Mouse (Mus musculus): ENCODE measurements at regions not wholly inside any gene's neighbourhood (a gene's known extent, or its start where the extent isn't known, plus 50 kb on each side); places are given as distances from the start of the nearest gene placed in this dataset.

DNA sequence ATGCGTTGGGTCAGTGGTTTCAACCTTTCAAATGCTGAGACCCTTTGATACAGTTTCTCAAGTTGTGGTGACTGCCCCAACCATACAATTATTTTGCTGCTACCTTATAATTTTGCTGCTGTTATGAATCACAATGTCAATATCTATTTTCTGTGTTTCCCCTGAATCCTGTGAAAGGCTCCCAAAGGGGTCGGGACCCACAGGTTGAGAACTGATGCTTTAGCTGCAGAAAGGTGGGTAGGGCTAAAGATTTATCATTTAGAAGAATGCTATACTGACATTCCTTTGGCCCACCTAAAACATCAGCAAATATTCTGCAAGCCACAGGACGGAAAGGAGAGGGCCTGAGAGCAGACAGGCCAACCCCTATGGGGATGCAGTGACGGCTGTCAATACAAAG lies 77.2 kb upstream of the Barx2 start:
- H3K9ac ChIP-seq (ENCODE audit: low read depth, low read length) = no peak overlapping the region
- H3K27me3 ChIP-seq (replicated peaks; ENCODE audit: control insufficient read depth, insufficient read depth, low read length) = no peaks in the 10 kb centered on the region
- H3K4me1 ChIP-seq (ENCODE audit: control insufficient read depth, insufficient read depth, low read length) = peaks cover 10% of the 10 kb centered on the region; the same call in 1 of the 2 replicates
- H3K27ac ChIP-seq (ENCODE audit: low read length) = no peak overlapping the region
- H3K9me3 ChIP-seq (ENCODE audit: control insufficient read depth, low read length) = no peaks in the 10 kb centered on the region
- H3K4me2 ChIP-seq (ENCODE audit: low read depth, low read length) = no peak overlapping the region
- WGBS = 91% methylated on average over 4 of the region's 4 CpGs
- no peak for ATAC-seq
- H3K4me3 ChIP-seq (ENCODE audit: low read length) = no peak overlapping the region
- no peaks in the 10 kb centered on the region for H3K36me3 ChIP-seq (ENCODE audit: control insufficient read depth, insufficient read depth, low read length)

DNA sequence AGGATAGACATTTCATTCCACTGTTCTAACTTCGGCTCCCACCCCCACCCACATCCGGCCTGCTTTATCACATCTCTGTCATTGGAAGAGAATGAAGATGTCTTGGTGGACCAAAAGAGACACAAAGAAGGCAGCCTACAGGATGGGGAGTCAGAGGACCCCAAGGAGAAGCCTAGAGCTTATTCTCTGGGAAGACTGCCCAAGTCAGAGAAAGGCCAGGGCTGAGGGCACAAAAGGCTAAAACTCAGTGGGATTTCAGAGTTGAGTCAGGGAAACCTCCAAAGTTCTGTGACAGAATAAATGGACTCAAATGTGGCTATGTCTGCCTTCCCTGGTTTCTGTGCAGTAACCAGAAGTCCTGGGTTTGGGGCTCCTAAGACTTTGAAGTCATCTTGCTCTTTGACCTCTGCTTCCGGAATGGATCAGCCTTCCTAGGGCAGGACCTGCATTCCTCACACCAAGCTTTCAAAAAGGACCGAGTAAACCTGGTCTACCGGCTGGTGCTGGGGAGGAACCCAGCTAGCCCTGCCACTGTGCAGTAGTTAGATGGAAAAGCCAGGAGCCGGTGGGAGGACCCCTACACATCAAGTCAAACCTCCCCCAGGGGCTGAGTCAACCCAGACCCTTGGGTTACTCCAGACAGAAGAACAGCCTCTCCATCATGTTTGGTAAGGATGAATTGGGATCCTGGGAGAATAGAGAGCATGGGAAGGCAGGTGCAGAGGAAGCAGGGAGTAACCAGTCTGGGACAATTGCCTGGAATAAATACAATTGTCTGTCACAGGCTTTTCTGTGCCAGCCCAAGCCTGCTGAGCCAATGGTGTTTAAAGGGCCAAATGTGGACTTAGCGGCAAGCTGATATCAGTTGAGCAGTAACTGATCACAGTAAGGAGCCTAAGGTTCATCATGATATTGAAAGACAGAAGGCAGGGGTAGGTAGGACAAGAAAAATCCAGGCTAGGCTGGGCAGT lies 80.7 kb upstream of the Barx2 start:
- ATAC-seq = no peak
- no peak overlapping the region for H3K4me3 ChIP-seq (ENCODE audit: low read length)

GRCm38 (mm10) chr9:31995101-31995500 lies 81.8 kb upstream of the Barx2 start:
- Histone ChIP-seq H3K9me3 (ENCODE audit: control insufficient read depth, low read length) (no peaks in the 10 kb centered on the region), H3K27ac (ENCODE audit: low read length) (peak overlapping the region; percentile 72; the same call in 1 of the 2 replicates), H3K4me1 (ENCODE audit: control insufficient read depth, insufficient read depth, low read length) (peaks cover 33% of the 10 kb centered on the region), H3K4me2 (ENCODE audit: low read depth, low read length) (no peak overlapping the region), H3K27me3 (replicated peaks; ENCODE audit: control insufficient read depth, insufficient read depth, low read length) (no peaks in the 10 kb centered on the region), H3K9ac (ENCODE audit: low read depth, low read length) (no peak overlapping the region), H3K36me3 (ENCODE audit: control insufficient read depth, insufficient read depth, low read length) (no peaks in the 10 kb centered on the region), H3K4me3 (ENCODE audit: low read length) (no peak overlapping the region)
- 65% methylated on average over 3 of the region's 3 CpGs for WGBS
- ATAC-seq = no peak

More for the DNA sequence above, 80.7 kb upstream of the Barx2 start:
- H3K27me3 ChIP-seq (replicated peaks; ENCODE audit: control insufficient read depth, insufficient read depth, low read length) = no peaks in the 10 kb centered on the region
- no peak overlapping the region for H3K4me2 ChIP-seq (ENCODE audit: low read depth, low read length)
- H3K36me3 ChIP-seq (ENCODE audit: control insufficient read depth, insufficient read depth, low read length) = no peaks in the 10 kb centered on the region
- H3K27ac ChIP-seq (ENCODE audit: low read length) = no peak overlapping the region
- H3K9ac ChIP-seq (ENCODE audit: low read depth, low read length) = no peak overlapping the region
- WGBS = 60% methylated on average over 7 of the region's 7 CpGs
- no peaks in the 10 kb centered on the region for H3K9me3 ChIP-seq (ENCODE audit: control insufficient read depth, low read length)
- H3K4me1 ChIP-seq (ENCODE audit: control insufficient read depth, insufficient read depth, low read length) = peaks cover 33% of the 10 kb centered on the region

DNA sequence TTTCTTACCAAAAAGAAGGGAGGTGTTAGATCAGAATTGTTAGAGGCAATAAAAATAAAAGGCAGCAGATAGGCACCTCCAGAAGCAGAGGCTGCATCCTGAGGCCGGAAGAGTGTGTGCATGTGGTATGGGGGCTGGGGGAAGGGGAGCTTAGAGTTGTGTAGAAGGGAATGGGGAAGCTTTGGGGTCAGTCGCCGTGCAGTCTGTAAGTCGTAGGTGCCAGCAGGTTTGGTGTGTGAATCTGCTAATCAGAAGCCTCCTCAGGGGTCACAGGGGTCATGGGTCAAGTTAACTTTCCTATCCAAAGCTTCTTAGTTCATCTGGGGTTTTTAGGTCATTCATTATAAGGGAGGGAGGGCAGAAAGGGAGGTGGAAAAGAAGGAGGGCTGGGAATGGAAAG lies 82.4 kb upstream of the Barx2 start:
- H3K27ac ChIP-seq (ENCODE audit: low read length) = peak overlapping the region; percentile 72; the same call in 1 of the 2 replicates
- peaks cover 33% of the 10 kb centered on the region for H3K4me1 ChIP-seq (ENCODE audit: control insufficient read depth, insufficient read depth, low read length)
- no peak overlapping the region for H3K4me2 ChIP-seq (ENCODE audit: low read depth, low read length)
- 38% methylated on average over 4 of the region's 4 CpGs for WGBS
- no peaks in the 10 kb centered on the region for H3K27me3 ChIP-seq (replicated peaks; ENCODE audit: control insufficient read depth, insufficient read depth, low read length)
- H3K9ac ChIP-seq (ENCODE audit: low read depth, low read length) = no peak overlapping the region
- no peak overlapping the region for H3K4me3 ChIP-seq (ENCODE audit: low read length)
- no peaks in the 10 kb centered on the region for H3K9me3 ChIP-seq (ENCODE audit: control insufficient read depth, low read length)
- no peaks in the 10 kb centered on the region for H3K36me3 ChIP-seq (ENCODE audit: control insufficient read depth, insufficient read depth, low read length)
- no peak for ATAC-seq

DNA sequence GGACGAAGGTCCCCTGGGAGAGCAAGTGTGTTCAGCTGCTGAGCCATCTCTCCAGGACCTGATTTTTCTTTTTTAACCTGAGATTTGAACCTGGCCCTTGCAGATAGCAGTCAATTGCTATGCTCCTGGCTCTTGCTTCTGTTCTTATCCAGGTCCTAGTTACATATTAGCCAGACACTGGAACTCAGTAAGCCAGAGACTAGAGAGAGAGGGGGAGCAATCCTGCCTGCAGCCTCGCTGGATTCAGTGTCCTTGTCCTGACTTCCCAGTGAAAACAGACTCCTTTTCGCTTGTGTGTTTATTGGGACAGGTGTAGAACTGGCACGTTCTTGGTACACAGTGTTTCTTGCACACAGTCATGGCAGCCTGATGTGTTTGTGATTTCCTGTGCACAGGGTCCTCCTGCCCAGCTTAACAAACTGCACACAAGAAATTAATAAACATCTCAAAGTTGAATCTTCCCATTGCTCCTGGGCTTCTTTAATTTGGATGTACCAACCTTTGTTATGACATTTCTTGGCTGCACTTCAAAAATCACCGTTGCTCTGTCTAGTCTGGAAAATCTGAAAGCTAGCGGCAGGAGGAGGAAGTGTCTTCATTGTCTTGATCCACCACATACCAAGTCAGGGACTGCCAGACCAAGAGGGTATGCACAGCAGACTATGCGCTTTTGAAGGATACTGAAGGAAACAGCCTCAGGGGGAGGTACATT lies 83.4 kb upstream of the Barx2 start:
- H3K4me1 ChIP-seq (ENCODE audit: control insufficient read depth, insufficient read depth, low read length) = peaks cover 33% of the 10 kb centered on the region
- H3K4me2 ChIP-seq (ENCODE audit: low read depth, low read length) = no peak overlapping the region; the same call in 1 of the 2 replicates
- H3K9ac ChIP-seq (ENCODE audit: low read depth, low read length) = no peak overlapping the region
- H3K4me3 ChIP-seq (ENCODE audit: low read length) = no peak overlapping the region
- peak; percentile 81 for ATAC-seq
- H3K27me3 ChIP-seq (replicated peaks; ENCODE audit: control insufficient read depth, insufficient read depth, low read length) = no peaks in the 10 kb centered on the region
- 27% methylated on average over 7 of the region's 7 CpGs for WGBS
- H3K36me3 ChIP-seq (ENCODE audit: control insufficient read depth, insufficient read depth, low read length) = no peaks in the 10 kb centered on the region
- peak overlapping the region; percentile 72 for H3K27ac ChIP-seq (ENCODE audit: low read length)
- H3K9me3 ChIP-seq (ENCODE audit: control insufficient read depth, low read length) = no peaks in the 10 kb centered on the region

- H3K9ac ChIP-seq (ENCODE audit: low read depth, low read length) = peak overlapping the region; percentile 44
Measured at GRCm38 (mm10) chr9:31997178-31998097, 84.2 kb upstream of the Barx2 start.

DNA sequence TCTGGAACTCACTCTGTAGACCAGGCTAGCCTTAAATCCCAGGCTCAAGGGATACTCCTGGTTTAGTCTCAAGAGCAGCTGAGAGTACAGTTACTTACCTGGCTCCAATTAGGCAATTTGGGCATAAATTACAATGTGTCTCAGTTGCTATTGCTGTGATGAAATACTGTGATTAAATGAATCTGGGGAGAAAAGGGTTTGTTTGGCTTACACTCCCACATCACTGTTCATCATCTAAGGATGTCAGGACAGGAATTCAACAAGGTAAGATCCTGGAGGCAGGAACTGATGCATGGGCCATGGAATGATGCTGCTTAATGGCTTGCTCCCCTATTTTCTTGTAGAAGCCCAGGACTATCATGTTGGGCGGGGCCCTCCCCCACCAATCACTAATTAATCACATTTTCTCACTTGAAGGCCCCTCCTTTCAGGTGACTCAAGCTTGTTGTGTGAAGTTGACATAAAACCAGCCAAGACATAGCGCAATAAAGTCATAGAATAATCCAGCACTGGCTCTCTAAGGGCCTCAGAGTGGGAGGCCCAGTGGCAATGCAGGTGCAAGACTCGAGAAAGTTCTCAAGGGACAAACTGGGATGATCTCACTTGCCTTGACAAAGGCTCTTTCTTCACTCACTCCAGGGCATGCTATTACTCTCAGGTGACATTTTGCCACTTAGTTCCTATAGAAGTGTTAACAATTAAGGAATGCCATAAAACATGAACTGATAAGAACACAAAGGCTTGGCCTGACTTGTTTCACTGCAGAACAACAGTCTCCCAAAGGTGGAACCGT lies 85.4 kb upstream of the Barx2 start:
- Histone ChIP-seq H3K36me3 (ENCODE audit: control insufficient read depth, insufficient read depth, low read length) (no peaks in the 10 kb centered on the region), H3K4me3 (ENCODE audit: low read length) (no peak overlapping the region), H3K27me3 (replicated peaks; ENCODE audit: control insufficient read depth, insufficient read depth, low read length) (no peaks in the 10 kb centered on the region), H3K9ac (ENCODE audit: low read depth, low read length) (no peak overlapping the region), H3K4me1 (ENCODE audit: control insufficient read depth, insufficient read depth, low read length) (peaks cover 39% of the 10 kb centered on the region), H3K9me3 (ENCODE audit: control insufficient read depth, low read length) (no peaks in the 10 kb centered on the region), H3K4me2 (ENCODE audit: low read depth, low read length) (no peak overlapping the region), H3K27ac (ENCODE audit: low read length) (no peak overlapping the region)
- 60% methylated on average over 4 of the region's 4 CpGs for WGBS
- ATAC-seq = peak; percentile 30

More at GRCm38 (mm10) chr9:31997178-31998097, 84.2 kb upstream of the Barx2 start:
- no peaks in the 10 kb centered on the region for H3K36me3 ChIP-seq (ENCODE audit: control insufficient read depth, insufficient read depth, low read length)
- 24% methylated on average over 25 of the region's 25 CpGs for WGBS
- no peaks in the 10 kb centered on the region for H3K9me3 ChIP-seq (ENCODE audit: control insufficient read depth, low read length)
- peak overlapping the region; percentile 72 for H3K27ac ChIP-seq (ENCODE audit: low read length)
- no peaks in the 10 kb centered on the region for H3K27me3 ChIP-seq (replicated peaks; ENCODE audit: control insufficient read depth, insufficient read depth, low read length)
- peak; percentile 52 for ATAC-seq
- no peak overlapping the region for H3K4me3 ChIP-seq (ENCODE audit: low read length)
- peaks cover 36% of the 10 kb centered on the region for H3K4me1 ChIP-seq (ENCODE audit: control insufficient read depth, insufficient read depth, low read length)
- peak overlapping the region; percentile 35 for H3K4me2 ChIP-seq (ENCODE audit: low read depth, low read length)

DNA sequence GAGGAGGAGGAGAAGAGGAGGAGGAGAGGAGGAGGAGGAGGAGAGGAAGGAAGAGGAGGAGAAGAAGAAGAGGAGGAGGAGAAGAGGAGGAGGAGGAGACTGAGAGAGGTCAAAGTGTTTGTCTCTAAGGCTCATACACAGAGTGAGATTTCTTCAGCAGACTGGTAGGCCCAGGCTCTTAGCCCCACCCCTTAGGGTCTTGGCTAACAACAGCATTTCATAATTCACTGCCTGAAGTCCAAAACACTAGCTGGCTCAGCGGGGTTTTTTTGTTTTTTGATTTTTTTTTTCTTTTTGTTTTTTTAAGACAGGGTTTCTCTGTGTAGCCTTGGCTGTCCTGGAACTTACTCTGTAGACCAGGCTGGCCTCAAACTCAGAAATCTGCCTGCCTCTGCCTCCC lies 86.5 kb upstream of the Barx2 start:
- Histone ChIP-seq H3K9me3 (ENCODE audit: control insufficient read depth, low read length) (no peaks in the 10 kb centered on the region), H3K27me3 (replicated peaks; ENCODE audit: control insufficient read depth, insufficient read depth, low read length) (no peaks in the 10 kb centered on the region), H3K36me3 (ENCODE audit: control insufficient read depth, insufficient read depth, low read length) (no peaks in the 10 kb centered on the region), H3K9ac (ENCODE audit: low read depth, low read length) (no peak overlapping the region), H3K4me1 (ENCODE audit: control insufficient read depth, insufficient read depth, low read length) (peaks cover 36% of the 10 kb centered on the region), H3K4me3 (ENCODE audit: low read length) (no peak overlapping the region), H3K27ac (ENCODE audit: low read length) (no peak overlapping the region), H3K4me2 (ENCODE audit: low read depth, low read length) (no peak overlapping the region)
- 46% methylated on average over 1 of the region's 1 CpGs for WGBS
- ATAC-seq = no peak
